25 mouse cellular contexts compared by ENCODE assay signal in the genomic region with DNA sequence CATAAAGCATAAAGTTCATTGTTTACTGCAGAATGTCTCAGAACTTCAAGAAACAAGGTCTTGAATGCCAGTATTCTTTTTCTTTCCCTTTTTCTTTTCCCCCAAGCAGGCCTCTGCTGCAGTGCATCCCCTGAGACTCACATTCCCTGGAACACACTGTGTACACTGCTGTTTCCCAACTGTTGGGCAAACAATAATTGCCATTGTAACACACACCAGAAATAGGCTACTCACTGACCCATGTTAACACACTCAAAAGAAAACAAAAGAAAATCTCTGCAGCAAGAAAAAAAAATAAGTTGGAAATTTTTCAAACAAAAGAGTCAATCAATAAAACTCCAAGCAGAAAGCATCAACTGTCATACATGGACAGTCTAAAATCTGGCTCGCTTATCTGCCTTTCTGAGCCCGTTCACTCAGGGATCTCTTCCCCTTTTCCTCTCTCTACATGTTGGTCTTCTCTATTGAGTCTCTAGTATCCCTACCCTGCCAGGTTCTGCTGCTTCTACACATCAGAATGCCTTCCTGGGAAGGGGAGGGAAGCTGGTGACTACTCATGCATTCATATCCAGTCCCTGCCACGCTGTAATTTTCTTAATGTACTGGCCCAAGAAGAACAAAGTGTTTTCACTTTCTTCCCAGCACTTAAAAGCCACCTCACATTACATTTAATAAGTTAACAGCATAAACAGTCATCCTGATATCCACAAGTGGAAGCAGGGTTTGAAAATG.
DNase-seq lines count a peak whose midpoint lies in the region; ATAC-seq lines count a peak whose summit lies in the region.
"Had no signal": no experiment of that assay in that cellular context is flagged by ENCODE, and none has a peak within 500 bp of the region (broad histone marks: within the 10 kb centered on the region; RNA-seq: fewer than 3 reads in every experiment).

No protein-coding gene starts in this region.

- DNase-seq in heart, adult 8-10 months (ENCODE audit: low spot score): peak; percentile 18
- DNase-seq in brain, adult 2 months (ENCODE audit: low read depth, low spot score): peak; percentile 33
- DNase-seq in retina, embryonic 14.5 days (ENCODE audit: low spot score): peak; percentile 48
- no peak for DNase-seq in urinary bladder, adult 2 months (ENCODE audit: low spot score)
- DNase-seq: adrenal gland, adult 2 months; cerebellum, adult 11 months; cerebellum, adult 9-10 months; embryo, embryonic 11 days; gastrocnemius, postnatal 14 days; kidney, adult 8-10 months; kidney, postnatal 4 days had no signal

- 78% methylated on average over 3 of the region's 3 CpGs for WGBS in heart, embryonic 12.5 days
- 57% methylated on average over 3 of the region's 3 CpGs for WGBS in midbrain, embryonic 12.5 days
- WGBS in midbrain, embryonic 15.5 days: 49% methylated on average over 3 of the region's 3 CpGs

- no peaks in the 10 kb centered on the region for H3K9me3 ChIP-seq in heart, embryonic 12.5 days (replicated peaks)
- no peaks in the 10 kb centered on the region for H3K9me3 ChIP-seq in midbrain, embryonic 12.5 days
- no peaks in the 10 kb centered on the region for H3K9me3 ChIP-seq in midbrain, embryonic 15.5 days
- H3K9me3 ChIP-seq: embryonic facial prominence, embryonic 12.5 days; hindbrain, embryonic 10.5 days; limb, embryonic 13.5 days; lung, embryonic 15.5 days; stomach, embryonic 15.5 days had no signal

- no peaks in the 10 kb centered on the region for H3K4me1 ChIP-seq in heart, embryonic 12.5 days (replicated peaks)
- peaks cover 11% of the 10 kb centered on the region for H3K4me1 ChIP-seq in midbrain, embryonic 12.5 days
- H3K4me1 ChIP-seq in midbrain, embryonic 15.5 days: peaks cover 14% of the 10 kb centered on the region
- H3K4me1 ChIP-seq: embryonic facial prominence, embryonic 12.5 days; limb, embryonic 13.5 days; lung, embryonic 15.5 days; stomach, embryonic 15.5 days had no signal

- H3K4me2 ChIP-seq in heart, embryonic 12.5 days: no peak overlapping the region
- H3K4me2 ChIP-seq in midbrain, embryonic 12.5 days (replicated peaks): no peak overlapping the region
- no peak overlapping the region for H3K4me2 ChIP-seq in midbrain, embryonic 15.5 days
- H3K4me2 ChIP-seq: embryonic facial prominence, embryonic 12.5 days; limb, embryonic 13.5 days; liver, embryonic 11.5 days; lung, embryonic 15.5 days; stomach, embryonic 15.5 days had no signal

- no peak overlapping the region for H3K9ac ChIP-seq in heart, embryonic 12.5 days
- H3K9ac ChIP-seq in midbrain, embryonic 12.5 days (replicated peaks): no peak overlapping the region
- no peak overlapping the region for H3K9ac ChIP-seq in midbrain, embryonic 15.5 days
- H3K9ac ChIP-seq: embryonic facial prominence, embryonic 12.5 days; limb, embryonic 13.5 days; lung, embryonic 15.5 days; stomach, embryonic 15.5 days had no signal

- H3K36me3 ChIP-seq in heart, embryonic 12.5 days: no peaks in the 10 kb centered on the region
- H3K36me3 ChIP-seq in midbrain, embryonic 12.5 days: 0 out of 2 replicates have a peak, but pooled peaks cover 3% of the 10 kb centered on the region
- no peaks in the 10 kb centered on the region for H3K36me3 ChIP-seq in midbrain, embryonic 15.5 days (replicated peaks)
- H3K36me3 ChIP-seq: embryonic facial prominence, embryonic 12.5 days; hindbrain, embryonic 10.5 days; limb, embryonic 13.5 days; lung, embryonic 15.5 days; stomach, embryonic 15.5 days had no signal

- H3K27ac ChIP-seq in heart, embryonic 12.5 days (ENCODE audit: poor library complexity, severe bottlenecking): no peak overlapping the region
- H3K27ac ChIP-seq in midbrain, embryonic 12.5 days (replicated peaks): peak overlapping the region; percentile 20; the same call in 1 of the 2 replicates
- no peak overlapping the region; the same call in 1 of the 2 replicates for H3K27ac ChIP-seq in midbrain, embryonic 15.5 days
- H3K27ac ChIP-seq: embryonic facial prominence, embryonic 12.5 days; hindbrain, embryonic 10.5 days; kidney, postnatal 0 days; limb, embryonic 13.5 days; lung, embryonic 15.5 days; stomach, embryonic 15.5 days had no signal

- no peak overlapping the region for H3K4me3 ChIP-seq in heart, embryonic 12.5 days
- H3K4me3 ChIP-seq in midbrain, embryonic 12.5 days: no peak overlapping the region
- no peak overlapping the region for H3K4me3 ChIP-seq in midbrain, embryonic 15.5 days
- H3K4me3 ChIP-seq: embryonic facial prominence, embryonic 12.5 days; hindbrain, embryonic 10.5 days; limb, embryonic 13.5 days; lung, embryonic 15.5 days; stomach, embryonic 15.5 days had no signal

- peaks cover 13% of the 10 kb centered on the region for H3K27me3 ChIP-seq in heart, embryonic 12.5 days (replicated peaks)
- H3K27me3 ChIP-seq in midbrain, embryonic 12.5 days: no peaks in the 10 kb centered on the region
- no peaks in the 10 kb centered on the region for H3K27me3 ChIP-seq in midbrain, embryonic 15.5 days (replicated peaks)
- H3K27me3 ChIP-seq: embryonic facial prominence, embryonic 12.5 days; lung, embryonic 15.5 days; stomach, embryonic 15.5 days had no signal

- no peak for ATAC-seq in heart, embryonic 12.5 days (ENCODE audit: insufficient number of reproducible peaks, low FRiP score)
- ATAC-seq in midbrain, embryonic 12.5 days (ENCODE audit: low FRiP score, low read depth): no peak
- ATAC-seq in midbrain, embryonic 15.5 days (replicated peaks): no peak
- ATAC-seq: CD4-positive, CD25-positive, alpha-beta regulatory T cell, adult 4 months; forebrain, embryonic 14.5 days; hindbrain, embryonic 16.5 days; intestine, embryonic 16.5 days had no signal
